Mouse (Mus musculus) left cerebral cortex, adult 2 months (tissue): ENCODE results near the gene Fam213b. TPM values are rescaled to one million over a fixed set of nuclear protein-coding genes. Genes with fewer than 3 reads are reported as not detected.

Source experiments
- DNase-seq, 2 experiments: peaks; one replicate each; pipeline ENCODE4 v3.0.0; 2021 to 2022; ENCODE audit warnings: low spot score in 2 of 2, mixed read lengths in 1 of 2; ENCODE audit errors: extremely low spot score in 1 of 2
- H3K27ac ChIP-seq: fragments of 200-600 bp; 2 replicates; pipeline ENCODE4 v1.8.1; 2022
- H3K4me3 ChIP-seq: fragments of 200-600 bp; 2 replicates; pipeline ENCODE4 v1.8.1; 2022
- CTCF ChIP-seq: fragments of 200-600 bp; IDR thresholded peaks from 2 replicates; pipeline ENCODE4 v1.8.1; 2022; ENCODE audit warnings: antibody characterized with exemption, mild to moderate bottlenecking, moderate library complexity
- intact Hi-C: fragments of 180-260 bp; cut with DNase I; formaldehyde crosslinking; loops from one replicate; pipeline ENCODE4 v1.15.1; 2025
- total RNA-seq, 2 experiments: library from RNA; stranded (reverse); gene quantifications; 2 replicates each; pipeline ENCODE4 v1.2.3; 2021

The Fam213b gene
- total RNA-seq, 2 experiments from 2014 or later = 59.8 to 66.7 TPM

- TF ChIP-seq CTCF = no peak
- intact Hi-C loops = no loop called here
- DNase-seq = no peak
- Histone ChIP-seq H3K27ac (no peak overlapping the region), H3K4me3 (no peak overlapping the region)
Observed at GRCm38 (mm10) chr4:154870721-154871120, 28.2 kb downstream of the Fam213b start.

- TF ChIP-seq CTCF = no peak
- Histone ChIP-seq H3K27ac (no peak within 1 kb of the TSS), H3K4me3 (no peak within 1 kb of the TSS)
- DNase-seq = no peak
- intact Hi-C loops = no loop called here
Observed at GRCm38 (mm10) chr4:154869440-154869839, 29.5 kb downstream of the Fam213b start, which contains the start of gene Mmel1. Gene Mmel1, plus strand, starts transcription at chr4:154869585.

- no peak for DNase-seq
- Histone ChIP-seq H3K27ac (no peak overlapping the region), H3K4me3 (no peak overlapping the region)
- no peak for TF ChIP-seq CTCF
- intact Hi-C loops = no loop called here
Observed at GRCm38 (mm10) chr4:154867257-154867656, 31.7 kb downstream of the Fam213b start.

GRCm38 (mm10) chr4:154866391-154866790, 32.5 kb downstream of the Fam213b start:
- Histone ChIP-seq H3K27ac (no peak overlapping the region), H3K4me3 (no peak overlapping the region)
- no peak for TF ChIP-seq CTCF
- intact Hi-C loops = no loop called here
- DNase-seq = no peak

- Histone ChIP-seq H3K27ac (no peak overlapping the region; the same call in 1 of the 2 replicates), H3K4me3 (no peak overlapping the region)
- no peak for TF ChIP-seq CTCF
- intact Hi-C loops = no loop called here
- DNase-seq = no peak
Observed at GRCm38 (mm10) chr4:154864961-154865760, 33.8 kb downstream of the Fam213b start.

GRCm38 (mm10) chr4:154864271-154864771, 34.6 kb downstream of the Fam213b start:
- Histone ChIP-seq H3K27ac (peak overlapping the region; percentile 66; the same call in 1 of the 2 replicates), H3K4me3 (peak overlapping the region; percentile 46)
- intact Hi-C loops = no loop called here
- peak; percentile 55 for TF ChIP-seq CTCF
- peak; percentile 84 to 87 for DNase-seq

- DNase-seq = no peak
- no peak for TF ChIP-seq CTCF
- Histone ChIP-seq H3K27ac (no peak overlapping the region), H3K4me3 (no peak overlapping the region)
- intact Hi-C loops = no loop called here
Observed at GRCm38 (mm10) chr4:154863436-154863935, 35.4 kb downstream of the Fam213b start.

- no peak for TF ChIP-seq CTCF
- intact Hi-C loops = no loop called here
- H3K4me3 ChIP-seq = no peak overlapping the region
- no peak overlapping the region for H3K27ac ChIP-seq
- DNase-seq = no peak
Observed at GRCm38 (mm10) chr4:154861967-154862366, 37.0 kb downstream of the Fam213b start.

GRCm38 (mm10) chr4:154858601-154859000, 40.3 kb downstream of the Fam213b start:
- no peak for TF ChIP-seq CTCF
- H3K4me3 ChIP-seq = no peak overlapping the region
- intact Hi-C loops = no loop called here
- DNase-seq = no peak
- no peak overlapping the region for H3K27ac ChIP-seq

GRCm38 (mm10) chr4:154857366-154858240, 41.3 kb downstream of the Fam213b start:
- no peak for DNase-seq
- no peak overlapping the region for H3K4me3 ChIP-seq
- intact Hi-C loops = no loop called here
- TF ChIP-seq CTCF = no peak
- no peak overlapping the region for H3K27ac ChIP-seq

GRCm38 (mm10) chr4:154856882-154857281, 42.1 kb downstream of the Fam213b start:
- peak; percentile 24 for TF ChIP-seq CTCF
- peak overlapping the region; percentile 60 for H3K4me3 ChIP-seq
- intact Hi-C loops = no loop called here
- no peak overlapping the region for H3K27ac ChIP-seq
- DNase-seq = no peak

- intact Hi-C loops = no loop called here
- no peak; the same call in 1 of the 2 replicates for TF ChIP-seq CTCF
- no peak for DNase-seq
- H3K4me3 ChIP-seq = peak overlapping the region; percentile 60
- H3K27ac ChIP-seq = peak overlapping the region; percentile 92
Observed at GRCm38 (mm10) chr4:154856480-154856837, 42.5 kb downstream of the Fam213b start.
